Mouse (Mus musculus) bone marrow, adult 2 months (tissue): ENCODE data around the gene Dync1i1.

Experiments used
- CTCF ChIP-seq: fragments of 200-500 bp; IDR thresholded peaks from 2 replicates; pipeline ENCODE4 v1.5.1; 2011; ENCODE audit warnings: low read length, control low read depth; ENCODE audit not compliant: control insufficient read depth, insufficient read depth
- POLR2A ChIP-seq: fragments of 200-500 bp; IDR thresholded peaks from 2 replicates; pipeline ENCODE4 v1.6.1; 2011; ENCODE audit warnings: low read depth, mild to moderate bottlenecking, control low read depth, low read length, borderline replicate concordance; ENCODE audit not compliant: control insufficient read depth

DNA sequence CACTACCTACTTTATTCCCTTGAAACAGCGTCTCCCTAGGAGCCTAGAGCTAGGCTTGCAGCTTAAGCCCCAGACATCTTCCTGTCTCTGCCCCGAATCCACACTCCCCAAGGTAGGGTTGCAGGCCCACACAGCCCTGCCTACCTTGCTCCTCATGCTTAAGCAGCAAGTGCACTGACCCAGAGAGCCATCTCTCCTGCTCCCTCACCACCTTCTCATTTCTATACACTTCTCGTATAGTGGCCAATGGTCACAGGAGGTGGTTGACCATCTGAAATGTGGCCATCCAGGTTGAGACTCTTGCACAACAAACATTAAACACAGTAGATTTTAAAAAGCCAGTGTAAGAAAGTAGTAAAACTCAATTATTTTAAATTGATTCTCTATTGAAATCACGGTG is 141.8 kb downstream of the Dync1i1 start:
- TF ChIP-seq CTCF (no peak), POLR2A (no peak)
